Mouse (Mus musculus): ENCODE results near the gene Dnajc11. TPM values are rescaled to one million over a fixed set of nuclear protein-coding genes. Genes with fewer than 3 reads are reported as not detected.

Dnajc11 gene
- total RNA-seq, 2 experiments from 2014 or later, result 52.8 to 70.8 TPM

- TF ChIP-seq CTCF (IDR thresholded peaks at IDR 0.05), result peak; percentile 99
- H3K27ac ChIP-seq, result peak overlapping the region; percentile 31; the same call in 1 of the 2 replicates
- peak; percentile 88 for DNase-seq
- H3K4me3 ChIP-seq, result no peak overlapping the region
- intact Hi-C loops (cut with DNase I), result no loop called here
Observed at GRCm38 (mm10) chr4:151977748-151978147, 44.3 kb downstream of the Dnajc11 start.

DNA sequence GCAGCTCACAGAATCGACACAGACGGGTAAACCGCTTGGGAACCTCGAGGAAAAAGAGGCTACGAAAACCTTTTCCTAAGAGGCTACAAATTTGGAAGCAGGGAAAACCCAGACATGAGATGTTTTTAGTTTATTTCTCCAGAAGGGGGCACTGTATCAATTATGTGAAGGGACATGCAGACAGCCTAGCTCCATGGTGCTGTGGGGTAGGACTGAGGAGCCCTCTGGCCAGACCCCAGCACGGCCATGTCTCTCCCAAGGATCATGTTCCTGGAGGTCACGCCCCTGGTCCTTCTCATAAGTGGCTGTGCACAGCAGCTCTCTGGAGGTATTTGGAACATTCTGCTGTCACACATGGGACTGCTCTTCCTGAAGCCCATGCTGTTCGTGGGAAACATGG is 47.2 kb downstream of the Dnajc11 start:
- DNase-seq, result peak; percentile 62
- no peak overlapping the region for H3K4me3 ChIP-seq
- TF ChIP-seq CTCF (IDR thresholded peaks at IDR 0.05), result peak; percentile 57
- peak overlapping the region; percentile 96 for H3K27ac ChIP-seq
- intact Hi-C loops (cut with DNase I), result loop anchor here (2.0 kb wide), 2 partner anchors 58 to 116 kb away; partner anchors contain the start of genes Nol9 and Tas1r1

- H3K27ac ChIP-seq, result peak overlapping the region; percentile 96
- 0 out of 2 replicates have a peak, but pooled peaks have one; percentile 100 for TF ChIP-seq CTCF (IDR thresholded peaks at IDR 0.05)
- intact Hi-C loops (cut with DNase I), result loop anchor here (2.0 kb wide), 2 partner anchors 57 to 115 kb away; partner anchors contain the start of genes Nol9 and Tas1r1
- H3K4me3 ChIP-seq, result peak overlapping the region; percentile 78
- peak; percentile 89 for DNase-seq
Observed at GRCm38 (mm10) chr4:151981363-151981762, 47.9 kb downstream of the Dnajc11 start.

- DNase-seq, result peak; percentile 58
Observed at GRCm38 (mm10) chr4:151983043-151983442, 49.6 kb downstream of the Dnajc11 start.

GRCm38 (mm10) chr4:151983560-151983959 is 50.1 kb downstream of the Dnajc11 start:
- peak overlapping the region; percentile 78 for H3K4me3 ChIP-seq

More at GRCm38 (mm10) chr4:151983043-151983442, 49.6 kb downstream of the Dnajc11 start:
- Histone ChIP-seq H3K27ac (peak overlapping the region; percentile 96), H3K4me3 (peak overlapping the region; percentile 78)
- TF ChIP-seq CTCF (IDR thresholded peaks at IDR 0.05), result no peak
- intact Hi-C loops (cut with DNase I), result loop anchor here (1.0 kb wide), 1 partner anchor 27 kb away; no protein-coding TSS in a partner anchor

GRCm38 (mm10) chr4:151985886-151986285 is 52.4 kb downstream of the Dnajc11 start:
- no peak for TF ChIP-seq CTCF (IDR thresholded peaks at IDR 0.05)
- H3K27ac ChIP-seq, result peak overlapping the region; percentile 54
- no peak overlapping the region for H3K4me3 ChIP-seq
- peak; percentile 56 for DNase-seq
- intact Hi-C loops (cut with DNase I), result no loop called here

More at GRCm38 (mm10) chr4:151983560-151983959, 50.1 kb downstream of the Dnajc11 start:
- peak overlapping the region; percentile 96 for H3K27ac ChIP-seq
- DNase-seq, result peak; percentile 96
- intact Hi-C loops (cut with DNase I), result loop anchor here (1.0 kb wide), 1 partner anchor 27 kb away; no protein-coding TSS in a partner anchor
- TF ChIP-seq CTCF (IDR thresholded peaks at IDR 0.05), result no peak; the same call in 1 of the 2 replicates

- DNase-seq, result no peak
- Histone ChIP-seq H3K27ac (peak overlapping the region; percentile 54), H3K4me3 (no peak overlapping the region)
- no peak for TF ChIP-seq CTCF (IDR thresholded peaks at IDR 0.05)
- intact Hi-C loops (cut with DNase I), result no loop called here
Observed at GRCm38 (mm10) chr4:151986650-151987049, 53.2 kb downstream of the Dnajc11 start.

DNA sequence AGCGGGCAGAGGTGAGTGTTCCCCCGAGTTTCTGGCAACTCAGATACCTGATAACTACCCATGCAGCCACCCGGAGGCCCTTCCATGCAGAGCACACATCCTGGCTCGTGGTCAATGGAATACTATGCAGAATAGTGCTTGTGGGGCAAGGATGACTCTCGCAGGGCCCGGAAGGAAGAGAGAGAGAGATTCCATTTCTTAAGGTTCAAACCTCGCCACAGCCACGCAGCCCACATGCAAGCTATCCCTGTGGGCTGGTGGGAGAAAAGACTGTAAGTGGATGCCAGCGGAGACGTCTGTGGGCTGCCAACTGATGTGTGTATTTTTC is 54.5 kb downstream of the Dnajc11 start:
- H3K4me3 ChIP-seq, result peak overlapping the region; percentile 87
- no peak for DNase-seq
- intact Hi-C loops (cut with DNase I), result no loop called here
- TF ChIP-seq CTCF (IDR thresholded peaks at IDR 0.05), result no peak
- peak overlapping the region; percentile 95 for H3K27ac ChIP-seq

DNA sequence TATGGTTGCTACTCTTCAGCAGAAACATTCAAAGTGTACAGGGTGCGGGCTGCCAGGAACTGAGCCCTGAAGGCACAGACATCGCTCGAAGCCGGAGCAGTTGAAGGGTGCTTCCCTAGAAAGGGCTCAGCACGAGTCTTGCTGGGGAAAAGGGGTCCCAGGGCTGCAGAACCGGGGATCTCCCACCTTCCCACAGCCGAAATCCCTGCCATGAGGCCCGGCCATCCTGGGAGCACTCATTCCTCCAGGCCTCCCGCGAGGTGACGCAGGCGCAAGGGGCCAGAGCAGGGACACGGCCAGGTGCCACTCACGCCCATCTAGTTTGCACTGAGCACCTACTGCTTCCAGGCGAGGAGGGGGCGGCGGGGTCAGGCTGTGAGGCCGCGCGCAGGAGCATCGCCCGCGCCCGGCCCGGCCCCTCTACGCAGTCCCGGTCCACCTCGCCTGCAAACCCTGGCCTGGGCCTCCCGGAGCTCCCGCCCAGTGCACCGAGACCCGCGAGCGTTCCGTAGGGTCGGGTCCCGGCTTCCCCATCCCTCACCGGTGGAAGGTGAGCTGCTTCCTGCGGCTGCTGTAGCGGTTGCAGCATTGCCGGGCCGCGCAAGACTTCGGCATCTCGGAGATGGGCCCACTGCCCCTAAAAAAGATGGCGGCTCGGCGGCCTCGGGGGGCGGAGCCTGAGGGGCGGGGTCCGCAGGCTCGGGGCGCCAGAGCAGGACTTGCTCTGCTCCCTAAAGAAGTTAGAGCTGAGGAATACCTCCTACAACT is 55.0 kb downstream of the Dnajc11 start, which contains the start of gene Thap3:
Gene Thap3, minus strand, starts transcription at position 656 of the 768 bp plus-strand sequence.
- TF ChIP-seq CTCF (IDR thresholded peaks at IDR 0.05), result no peak

GRCm38 (mm10) chr4:151989110-151989488 is 55.6 kb downstream of the Dnajc11 start:
- peak overlapping the region; percentile 95 for H3K27ac ChIP-seq
- intact Hi-C loops (cut with DNase I), result no loop called here
- no peak for TF ChIP-seq CTCF (IDR thresholded peaks at IDR 0.05)
- H3K4me3 ChIP-seq, result peak overlapping the region; percentile 87
- no peak for DNase-seq

More for the DNA sequence above, 55.0 kb downstream of the Dnajc11 start, which contains the start of gene Thap3:
- DNase-seq, result peak; percentile 89
- intact Hi-C loops (cut with DNase I), result no loop called here
- Histone ChIP-seq H3K4me3 (peak within 1 kb of the TSS; percentile 87), H3K27ac (peak within 1 kb of the TSS; percentile 95)

GRCm38 (mm10) chr4:151992091-151992490 is 58.6 kb downstream of the Dnajc11 start:
- DNase-seq, result no peak
- intact Hi-C loops (cut with DNase I), result no loop called here

DNA sequence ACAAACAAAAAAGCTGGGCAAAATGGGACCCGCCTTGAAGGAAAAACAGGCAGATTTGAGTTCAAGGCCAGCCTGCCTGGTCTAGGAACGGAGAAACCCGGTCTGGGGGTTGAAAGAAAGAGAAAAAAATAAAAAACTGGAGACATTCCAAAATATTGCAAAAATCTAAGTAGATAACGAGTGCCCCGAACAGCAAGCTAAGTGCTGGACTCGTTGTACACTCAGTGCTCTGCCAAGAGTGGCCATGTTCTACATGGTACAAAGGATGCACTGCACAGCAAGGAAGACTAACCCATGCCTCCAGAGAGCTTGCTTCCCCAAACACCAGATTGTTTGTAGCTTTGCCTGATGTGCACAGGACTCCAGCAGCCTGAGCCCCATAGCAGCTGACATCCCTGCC is 59.5 kb downstream of the Dnajc11 start:
- intact Hi-C loops (cut with DNase I), result no loop called here
- no peak for DNase-seq
- H3K27ac ChIP-seq, result no peak overlapping the region
- no peak for TF ChIP-seq CTCF (IDR thresholded peaks at IDR 0.05)
- no peak overlapping the region for H3K4me3 ChIP-seq

More at GRCm38 (mm10) chr4:151992091-151992490, 58.6 kb downstream of the Dnajc11 start:
- TF ChIP-seq CTCF (IDR thresholded peaks at IDR 0.05), result no peak
- Histone ChIP-seq H3K27ac (no peak overlapping the region), H3K4me3 (no peak overlapping the region)

All from gastrocnemius, adult 2 months (tissue).